Mouse (Mus musculus) lung, adult 2 months (tissue): Measurements from ENCODE around the gene 2700097O09Rik. TPM values are rescaled to one million over a fixed set of nuclear protein-coding genes. Genes with fewer than 3 reads are reported as not detected.
"Not testable (repeated sequence)": the region's sequence is repeated elsewhere in the genome, so short reads cannot be mapped to it uniquely, and the experiment has no call there.

Experiments
- DNase-seq: peaks from one replicate; pipeline ENCODE4 v3.0.0; 2022
- H3K4me1 ChIP-seq: fragments of 200-500 bp; 2 replicates; pipeline ENCODE4 v1.6.1; 2011; ENCODE audit warnings: low read length; ENCODE audit not compliant: control insufficient read depth, insufficient read depth
- H3K4me3 ChIP-seq: fragments of 200-500 bp; replicated peaks from 2 replicates; pipeline ENCODE3; 2011; ENCODE audit warnings: low read depth, mild to moderate bottlenecking, control low read depth, low read length; ENCODE audit errors: extremely low read depth
- CTCF ChIP-seq: fragments of 200-500 bp; IDR thresholded peaks from 2 replicates; pipeline ENCODE4 v1.5.1; 2011; ENCODE audit warnings: mild to moderate bottlenecking, low read length, control low read depth; ENCODE audit not compliant: insufficient read depth
- POLR2A ChIP-seq: fragments of 200-500 bp; IDR thresholded peaks from 2 replicates; pipeline ENCODE4 v1.6.1; 2011; ENCODE audit warnings: low read depth, mild to moderate bottlenecking, control low read depth, low read length, borderline replicate concordance; ENCODE audit errors: extremely low read depth
- WGBS: fragments of 180-500 bp; shearing (Covaris S2); methylation state at CpG from one replicate; pipeline ENCODE4 v1.1.7; 2018; 5-methylcytosine and 5-hydroxymethylcytosine counted together
- polyA plus RNA-seq: library from polyadenylated mRNA; depleted of rRNA; stranded (reverse); fragments of >200 nt; gene quantifications from 2 replicates; pipeline ENCODE4 v1.2.3, GENCODE M21; 2012; rRNA removed

The 2700097O09Rik gene
- 3.3 and 6.4 TPM in 2 replicates for polyA plus RNA-seq

DNA sequence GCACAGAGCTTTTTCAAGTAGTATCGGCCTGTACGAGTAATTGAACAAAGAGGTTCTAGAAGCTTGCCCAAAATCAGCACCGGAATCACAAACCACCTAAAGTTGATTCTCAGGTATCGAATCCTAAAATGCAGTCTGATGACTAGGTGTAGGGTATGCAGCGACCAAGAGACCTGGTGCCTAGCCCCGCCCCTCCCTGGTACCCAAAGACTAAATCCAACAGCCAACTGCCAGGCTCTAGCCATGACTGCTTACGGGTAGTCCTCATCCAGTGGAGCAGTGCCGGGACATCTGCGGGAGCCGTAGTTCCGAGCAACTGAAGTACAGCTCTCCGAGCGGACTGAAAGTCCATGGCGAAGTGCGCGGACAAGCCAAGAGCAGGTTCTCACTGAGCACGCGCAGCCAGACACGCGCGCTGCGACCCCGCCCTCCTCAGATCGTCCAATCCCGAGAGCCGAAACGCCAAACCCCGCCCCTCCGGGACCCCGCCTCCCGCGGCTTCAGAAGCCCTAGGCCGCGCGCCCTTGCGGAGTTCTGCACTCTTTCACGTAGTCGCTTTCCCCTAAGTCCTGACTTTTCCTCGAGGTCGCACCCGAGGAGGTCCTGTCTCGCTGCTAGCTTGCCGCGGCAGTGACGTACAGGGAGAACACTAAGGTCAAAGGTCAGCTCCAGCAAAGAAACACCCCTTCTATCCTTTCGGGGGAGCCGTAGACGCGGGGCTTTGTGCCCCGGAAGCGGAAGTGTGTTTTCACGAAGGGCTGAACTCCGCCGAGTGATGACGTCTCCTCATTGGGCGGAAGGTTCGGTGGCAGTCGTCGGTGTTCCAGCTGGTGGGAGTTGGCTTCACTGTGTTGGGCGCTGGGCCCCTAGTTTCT lies at the start of gene 2700097O09Rik, which contains the start of gene Srp54a:
Gene 2700097O09Rik (minus strand): TSS at position 385 of the 875 bp plus-strand sequence.
Gene Srp54a (plus strand): TSS at position 537 of the 875 bp plus-strand sequence.
- H3K4me1 ChIP-seq = not testable (repeated sequence)
- DNase-seq = peak; percentile 94
- WGBS = under 1% methylated on average over 60 of the region's 60 CpGs
- H3K4me3 ChIP-seq = peak within 1 kb of the TSS; percentile 73
- TF ChIP-seq POLR2A = peak; percentile 65; the same call in 1 of the 2 replicates

DNA sequence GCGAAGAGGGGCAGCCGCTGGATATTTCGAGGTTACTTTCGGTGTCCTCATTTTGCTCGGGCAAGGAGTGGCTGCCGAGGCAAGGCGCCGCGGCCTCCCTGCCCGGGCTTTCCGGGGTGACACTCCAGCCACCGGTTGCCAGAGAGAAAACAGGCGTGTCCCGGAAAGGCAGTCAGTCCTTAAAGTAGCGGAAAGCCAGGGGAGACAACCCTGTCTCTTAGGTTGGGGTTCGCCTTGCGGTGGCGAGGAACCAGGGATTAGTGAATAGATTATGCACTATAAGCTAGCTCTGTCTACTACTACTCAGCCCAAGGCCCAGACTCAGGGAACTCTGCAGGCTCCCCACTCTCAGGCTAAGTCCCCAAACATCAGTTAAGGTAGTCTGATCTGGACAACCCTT lies 44.8 kb upstream of the 2700097O09Rik start:
- no CpG with 5 or more reads among the region's 18 CpGs for WGBS
- DNase-seq, H3K4me3 ChIP-seq, H3K4me1 ChIP-seq: not testable (repeated sequence)

DNA sequence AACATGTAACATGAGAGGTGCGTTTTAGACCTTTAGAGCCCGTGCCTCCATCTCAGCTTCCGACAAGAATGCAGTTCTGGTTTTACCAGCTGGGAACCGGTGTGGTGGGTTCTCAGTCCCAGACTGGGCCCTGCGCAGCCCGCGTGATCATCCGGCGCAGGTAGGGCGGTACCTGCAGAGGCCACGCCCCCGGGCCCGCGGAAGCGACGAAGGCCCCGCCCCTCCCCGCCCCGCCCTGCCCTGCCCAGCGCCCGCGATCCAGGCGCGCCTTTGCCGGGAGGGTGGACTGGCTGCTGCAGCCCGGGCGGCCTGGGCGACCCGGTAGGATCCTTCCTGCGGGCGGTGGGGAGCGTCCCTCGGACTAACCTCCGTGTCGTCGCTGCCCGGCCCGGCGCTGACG lies 44.3 kb upstream of the 2700097O09Rik start, which contains the start of gene Fam177a:
Gene Fam177a (plus strand): TSS at position 228 of the 400 bp plus-strand sequence.
- H3K4me3 ChIP-seq, DNase-seq, H3K4me1 ChIP-seq: not testable (repeated sequence)
- WGBS = no CpG with 5 or more reads among the region's 40 CpGs

DNA sequence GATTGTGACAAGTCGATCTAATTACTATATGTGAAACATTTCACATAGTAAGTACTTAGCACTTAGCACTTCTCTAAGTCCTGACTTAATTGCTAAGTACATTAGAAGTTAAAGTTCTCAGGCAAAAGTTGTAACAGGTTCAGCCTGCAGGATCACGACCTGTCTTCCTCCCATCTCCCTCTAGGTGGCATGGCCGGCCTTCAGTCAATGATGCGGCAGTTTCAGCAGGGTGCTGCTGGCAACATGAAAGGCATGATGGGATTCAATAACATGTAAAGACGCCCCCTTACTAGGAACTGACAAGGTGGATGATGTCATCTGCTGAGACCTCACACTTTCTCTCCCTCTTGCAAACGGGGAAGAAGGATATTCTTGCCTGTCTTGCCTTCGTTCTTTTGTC lies 32.7 kb upstream of the 2700097O09Rik start:
- H3K4me3 ChIP-seq, DNase-seq, H3K4me1 ChIP-seq: not testable (repeated sequence)
- no CpG with 5 or more reads among the region's 7 CpGs for WGBS

DNA sequence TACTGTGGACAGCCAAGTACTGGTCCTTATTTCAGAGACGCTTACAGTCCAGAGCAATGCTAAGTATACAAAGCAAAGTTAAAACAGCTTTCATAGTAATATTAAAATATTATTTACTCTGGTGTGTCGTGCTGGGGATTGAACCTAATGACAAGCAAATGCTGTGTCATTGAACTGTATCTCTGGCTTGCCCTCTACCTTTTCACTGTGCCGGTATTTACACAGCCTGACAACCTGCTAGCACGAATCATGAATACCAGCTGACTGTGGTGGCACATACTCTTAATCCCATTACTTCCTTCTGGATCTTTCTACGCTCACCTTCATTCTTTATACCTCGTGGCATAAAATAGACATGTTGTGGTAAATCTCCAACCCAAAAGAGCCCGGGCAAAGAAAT lies 12.2 kb upstream of the 2700097O09Rik start:
- H3K4me1 ChIP-seq, DNase-seq, H3K4me3 ChIP-seq: not testable (repeated sequence)
- WGBS = 83% methylated on average over 2 of the region's 7 CpGs

DNA sequence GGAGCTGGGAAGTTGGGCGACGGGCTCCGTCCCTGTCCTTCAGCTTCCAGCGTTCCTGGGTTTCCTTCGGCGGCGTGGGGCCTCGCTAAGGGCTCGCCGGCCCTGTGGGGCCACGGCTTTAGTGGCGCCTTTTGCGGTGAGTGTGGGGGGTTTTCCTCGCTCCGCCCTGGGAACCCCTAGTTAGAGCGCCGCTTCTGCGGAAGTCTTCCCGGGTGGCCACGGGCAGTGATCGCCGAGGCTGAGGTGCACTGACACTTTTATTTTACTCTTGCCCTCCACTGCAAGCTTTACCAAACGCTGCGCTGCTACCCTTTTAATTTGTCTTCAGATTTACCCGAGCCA lies 662 bp upstream of the 2700097O09Rik start:
- WGBS = under 1% methylated on average over 25 of the region's 25 CpGs
- not testable (repeated sequence) for H3K4me1 ChIP-seq, DNase-seq
- H3K4me3 ChIP-seq = peak overlapping the region; percentile 65

DNA sequence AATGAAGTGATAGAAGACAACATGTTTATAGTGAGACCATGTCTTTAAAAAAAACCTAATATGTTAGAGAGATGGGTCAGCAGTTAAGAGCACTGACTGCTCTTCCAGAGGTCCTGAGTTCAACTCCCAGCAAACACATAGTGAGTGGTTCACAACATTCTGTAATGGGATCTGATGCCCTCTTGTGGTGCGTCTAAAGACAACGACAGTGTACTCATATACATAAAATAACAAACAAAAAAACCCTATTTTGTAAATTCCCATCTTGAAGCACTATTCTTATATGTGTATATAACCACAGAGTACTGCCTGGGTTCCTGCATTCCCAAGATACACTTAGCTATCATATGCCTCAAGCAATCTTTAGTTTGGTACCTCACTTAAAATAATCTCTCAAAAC lies 1.2 kb downstream of the 2700097O09Rik start:
- WGBS = 35% methylated on average over 2 of the region's 2 CpGs
- not testable (repeated sequence) for DNase-seq, H3K4me3 ChIP-seq, H3K4me1 ChIP-seq

DNA sequence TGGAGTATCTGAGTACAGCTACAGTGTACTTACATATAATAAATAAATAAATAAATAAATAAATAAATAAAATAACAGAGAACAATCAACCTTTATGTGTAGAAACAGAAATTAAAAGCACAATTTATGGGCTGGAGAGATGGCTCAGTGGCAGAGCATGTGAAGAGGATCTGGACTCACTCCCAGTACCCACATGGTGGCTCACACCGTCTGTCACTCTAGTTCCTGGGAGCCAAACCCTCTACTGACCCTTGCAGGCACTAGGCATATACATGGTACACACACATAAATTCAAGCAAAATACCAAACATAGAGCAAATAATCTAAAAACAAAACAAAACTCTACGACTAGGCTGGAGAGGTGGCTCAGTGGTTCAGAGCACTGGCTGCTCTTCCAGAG lies 4.6 kb downstream of the 2700097O09Rik start:
- DNase-seq = no peak
- WGBS = 91% methylated on average over 2 of the region's 2 CpGs

DNA sequence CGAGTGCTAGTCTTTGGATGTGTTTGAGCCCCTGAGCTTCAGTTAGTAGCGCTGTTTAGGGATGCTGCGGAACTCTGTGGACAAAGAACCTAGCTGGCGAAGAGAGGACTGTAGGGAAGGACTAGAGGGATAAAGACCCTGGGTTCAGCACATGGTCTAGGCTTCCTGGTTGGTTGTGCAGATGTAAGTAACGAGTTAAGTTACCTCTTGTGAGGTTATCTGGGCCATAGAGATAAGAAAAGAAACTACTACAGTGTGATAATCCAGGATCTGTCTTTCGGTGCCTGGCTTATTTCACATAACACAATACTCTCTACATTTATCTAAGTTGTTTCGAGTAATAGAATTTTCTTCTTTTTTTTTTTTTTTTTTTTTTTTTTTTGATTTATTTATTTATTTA lies 6.2 kb downstream of the 2700097O09Rik start:
- H3K4me1 ChIP-seq = no peaks in the 10 kb centered on the region
- H3K4me3 ChIP-seq = no peak overlapping the region
- TF ChIP-seq POLR2A (no peak), CTCF (no peak)
- no peak for DNase-seq
- 88% methylated on average over 7 of the region's 7 CpGs for WGBS

More for the DNA sequence above, 4.6 kb downstream of the 2700097O09Rik start:
- H3K4me1 ChIP-seq = no peaks in the 10 kb centered on the region
- TF ChIP-seq POLR2A (no peak), CTCF (no peak)
- no peak overlapping the region for H3K4me3 ChIP-seq

DNA sequence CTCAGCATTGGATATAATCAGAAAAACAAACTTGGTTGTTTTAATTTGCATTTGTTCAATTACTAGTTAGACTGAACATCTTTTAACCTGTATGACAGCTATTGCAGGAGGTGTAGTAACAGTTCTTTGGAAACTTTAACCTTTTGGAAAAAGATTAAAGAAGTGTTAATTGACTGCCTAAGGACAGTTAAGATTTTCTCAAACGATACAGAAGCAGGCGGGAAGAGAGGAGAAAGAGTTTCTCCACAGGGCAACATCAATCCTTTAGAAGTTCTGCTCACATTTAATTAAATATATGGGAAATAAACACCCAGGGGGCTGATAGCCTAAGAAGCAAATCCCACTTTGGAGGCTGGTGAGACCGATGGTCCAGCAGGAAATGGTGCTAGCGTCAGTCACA lies 7.4 kb downstream of the 2700097O09Rik start:
- 53% methylated on average over 4 of the region's 4 CpGs for WGBS
- no peak overlapping the region for H3K4me3 ChIP-seq
- H3K4me1 ChIP-seq = no peaks in the 10 kb centered on the region
- no peak for DNase-seq
- no peak for TF ChIP-seq POLR2A
- TF ChIP-seq CTCF = no peak

DNA sequence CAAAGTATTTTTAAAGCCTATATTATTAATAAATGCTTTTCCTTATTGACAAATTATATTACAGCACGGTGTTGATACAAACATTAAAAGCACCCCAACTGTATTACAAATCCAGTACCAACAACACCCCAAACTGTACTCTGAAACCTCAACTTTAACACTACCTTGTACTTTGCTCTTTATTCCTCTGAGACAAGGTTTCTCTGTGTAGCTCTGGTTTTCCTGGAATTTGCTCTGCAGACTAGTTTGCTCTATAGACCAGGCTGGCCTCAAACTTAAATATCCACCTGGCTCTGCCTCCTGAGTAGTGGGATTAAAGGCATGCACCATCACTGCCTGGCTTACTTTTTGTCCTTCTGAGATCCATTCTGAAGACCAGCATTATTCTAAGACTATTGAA lies 17.8 kb downstream of the 2700097O09Rik start:
- DNase-seq = no peak
- Histone ChIP-seq H3K4me3 (no peak overlapping the region), H3K4me1 (no peaks in the 10 kb centered on the region)
- 98% methylated on average over 1 of the region's 1 CpGs for WGBS
- TF ChIP-seq CTCF = no peak
- no peak for TF ChIP-seq POLR2A
